Mouse (Mus musculus) ES-Bruce4 (cell line): ENCODE data around the gene Hspe1.

ENCODE experiments used
- CTCF ChIP-seq: IDR thresholded peaks from one replicate; pipeline ENCODE4 v1.8.1; 2011; ENCODE audit warnings: low read depth, low read length
- POLR2A ChIP-seq: IDR thresholded peaks from one replicate; pipeline ENCODE4 v1.8.1; 2011; ENCODE audit warnings: low read length; ENCODE audit not compliant: insufficient read depth

- TF ChIP-seq CTCF (no peak), POLR2A (no peak)
Measured at GRCm38 (mm10) chr1:55131424-55132014, 43.6 kb downstream of the Hspe1 start.
